Mouse (Mus musculus) spleen, adult 2 months (tissue): Measurements from ENCODE around the gene Sp8.

Source experiments
- CTCF ChIP-seq: fragments of 200-500 bp; IDR thresholded peaks from 2 replicates; pipeline ENCODE4 v1.5.1; 2011; ENCODE audit warnings: mild to moderate bottlenecking, inconsistent platforms; ENCODE audit not compliant: insufficient read depth, insufficient read length, insufficient replicate concordance; ENCODE audit errors: extremely low read depth
- POLR2A ChIP-seq: fragments of 200-500 bp; IDR thresholded peaks from 2 replicates; pipeline ENCODE4 v1.6.1; 2011; ENCODE audit warnings: low read depth, low read length, inconsistent platforms

DNA sequence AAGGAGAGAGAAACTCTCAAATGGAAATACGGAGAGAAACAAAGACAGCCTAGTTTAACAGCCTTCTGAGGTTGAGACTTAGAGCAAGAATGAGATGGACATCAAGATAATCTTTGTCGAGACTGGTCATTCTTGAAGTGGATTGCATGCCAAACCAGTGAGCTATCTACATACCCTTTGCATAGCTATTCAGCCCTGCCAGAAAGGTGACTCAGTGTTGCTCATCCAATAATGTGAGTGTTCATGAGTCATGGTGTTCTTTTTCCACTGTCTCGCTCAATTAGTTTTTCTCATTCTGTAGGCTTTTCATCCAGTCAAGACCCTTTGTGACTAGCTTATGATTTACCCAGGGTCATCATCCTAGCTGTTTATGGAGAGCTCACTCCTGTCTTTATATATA is 31.6 kb upstream of the Sp8 start:
- TF ChIP-seq POLR2A (no peak), CTCF (no peak)
